Mouse (Mus musculus) inflammation-experienced regulatory T-cells, adult 6 months (primary cell): ENCODE results near the gene Zfp580. TPM values are rescaled to one million over a fixed set of nuclear protein-coding genes. Genes with fewer than 3 reads are reported as not detected.
"Not testable (repeated sequence)": the region's sequence is repeated elsewhere in the genome, so short reads cannot be mapped to it uniquely, and the experiment has no call there.

Experiments used
- ATAC-seq: one replicate; pipeline ENCODE4 v1.8.0; 2017
- polyA plus RNA-seq, 3 experiments: library from polyadenylated mRNA; unstranded; fragments of 100-300 nt; shearing (Covaris generic); gene quantifications; one replicate each; pipeline ENCODE4 v1.2.1; 2017

Gene Zfp580
- polyA plus RNA-seq = 1 to 10 TPM in 1 of 3 experiments, under 1 TPM in 2; 0.77 to 1.3 (median 0.93) TPM

GRCm38 (mm10) chr7:5051193-5052192 lies at the start of gene Zfp580:
TSS of gene Zfp580 (plus strand) at chr7:5051538.
- peak; percentile 64 for ATAC-seq

DNA sequence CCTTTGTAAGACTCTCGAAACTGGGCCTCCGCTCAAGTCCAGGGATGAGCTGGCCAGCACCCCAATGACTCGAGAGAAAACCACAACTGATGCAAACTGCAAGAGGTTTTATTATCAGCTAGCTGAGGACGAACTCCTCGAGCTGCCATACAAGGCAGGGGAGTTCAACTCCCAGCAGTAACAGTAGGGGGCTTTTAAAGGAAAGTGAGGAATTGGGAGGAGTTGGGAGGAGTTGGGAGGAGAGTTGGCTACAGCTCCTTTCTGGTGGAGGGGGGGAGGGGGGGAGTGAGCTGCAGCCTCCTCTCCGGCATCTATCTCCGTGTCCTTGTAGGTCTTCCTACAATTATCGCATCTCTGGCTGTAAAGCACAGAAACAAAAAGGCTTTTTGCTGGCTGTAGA lies 48.5 kb upstream of the Zfp580 start:
- ATAC-seq = not testable (repeated sequence)

DNA sequence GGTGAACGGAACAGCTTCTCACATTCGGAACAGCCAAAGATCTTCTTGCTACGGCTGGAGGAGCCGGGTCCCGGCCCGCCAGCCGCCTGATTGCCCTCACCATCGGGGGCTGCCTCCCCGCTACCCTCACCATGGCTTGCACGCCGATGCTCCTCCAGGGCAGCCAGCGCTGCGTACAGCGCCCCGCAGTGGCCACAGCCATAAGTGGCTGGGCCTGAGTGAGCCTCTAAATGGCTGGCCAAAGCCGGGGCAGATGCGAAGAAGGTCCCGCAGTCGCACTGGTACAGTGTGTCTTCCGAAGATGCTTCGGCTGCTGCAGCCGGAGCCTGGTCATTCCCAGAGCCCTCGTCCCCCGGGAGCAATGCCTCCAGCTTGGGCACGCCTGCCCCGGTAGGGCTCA lies 43.1 kb upstream of the Zfp580 start:
- no peak for ATAC-seq

DNA sequence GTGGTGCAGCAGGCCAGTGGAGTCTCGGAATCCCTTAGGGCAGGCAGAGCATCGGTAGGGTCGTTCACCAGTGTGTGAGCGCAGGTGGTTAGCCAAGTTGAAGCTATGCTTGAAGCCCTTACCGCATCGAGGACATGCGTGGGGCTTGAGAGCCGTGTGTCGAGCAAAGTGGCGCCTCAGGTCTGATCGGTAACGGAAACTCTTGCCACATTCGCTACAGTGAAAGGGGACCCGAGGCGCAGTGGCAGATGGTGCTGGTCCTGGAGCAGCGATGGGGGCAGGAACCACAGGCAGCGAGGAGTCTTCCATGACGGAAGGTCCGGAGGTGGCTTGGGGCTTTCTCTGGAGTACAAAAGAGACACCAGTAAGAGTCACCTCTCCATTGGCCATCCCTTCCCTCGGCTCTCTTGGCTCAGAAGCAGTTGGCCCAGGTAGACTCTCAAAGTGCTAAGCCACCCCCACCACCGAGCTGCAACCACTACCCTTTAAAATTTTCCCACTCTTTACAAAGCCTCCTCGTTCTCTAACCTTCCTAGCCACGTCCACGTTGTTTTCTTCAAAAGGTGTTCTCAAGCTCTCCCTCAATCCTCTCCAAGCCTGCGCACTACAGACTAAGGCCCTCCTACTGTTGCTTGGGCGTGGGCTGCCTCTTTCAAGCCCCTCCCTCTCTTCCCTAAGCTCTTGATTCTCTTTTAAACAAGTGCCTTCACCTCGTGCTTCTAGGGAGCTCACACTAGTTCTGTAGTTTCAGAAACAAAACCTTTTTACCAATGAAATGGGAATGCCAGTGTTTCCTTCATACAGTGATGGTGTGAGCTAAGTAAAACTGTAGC lies 38.4 kb upstream of the Zfp580 start:
- ATAC-seq = no peak

GRCm38 (mm10) chr7:5014251-5015117 lies 36.9 kb upstream of the Zfp580 start, which contains the start of the genes Zfp524 and Fiz1:
TSS of gene Zfp524 (plus strand) at chr7:5014415.
TSS of gene Fiz1 (minus strand) at chr7:5014697.
- peak; percentile 74 for ATAC-seq

GRCm38 (mm10) chr7:5015118-5016001 lies 36.0 kb upstream of the Zfp580 start, which contains the start of gene Gm44973:
TSS of gene Gm44973 (plus strand) at chr7:5015496.
- ATAC-seq = peak; percentile 78

GRCm38 (mm10) chr7:5016057-5016456 lies 35.3 kb upstream of the Zfp580 start:
- no peak for ATAC-seq

DNA sequence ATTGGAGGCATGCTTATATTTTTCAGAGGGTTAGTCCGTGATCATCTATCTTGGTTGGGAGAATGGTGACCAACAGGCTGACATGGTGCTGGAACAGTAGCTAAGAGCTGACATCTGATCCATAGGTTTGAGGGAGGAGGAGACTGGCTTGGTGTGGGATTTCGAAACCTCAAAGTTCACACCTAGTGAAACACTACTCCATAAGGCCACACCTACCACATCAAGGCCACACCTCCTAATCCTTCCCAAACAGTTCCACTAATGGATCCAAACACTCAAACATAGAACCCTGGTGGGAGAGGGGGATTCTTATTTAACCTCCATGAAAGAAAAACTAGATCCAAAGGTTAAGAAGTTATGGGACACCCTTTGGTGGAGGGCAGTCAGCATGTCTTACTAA lies 34.4 kb upstream of the Zfp580 start:
- ATAC-seq = no peak

DNA sequence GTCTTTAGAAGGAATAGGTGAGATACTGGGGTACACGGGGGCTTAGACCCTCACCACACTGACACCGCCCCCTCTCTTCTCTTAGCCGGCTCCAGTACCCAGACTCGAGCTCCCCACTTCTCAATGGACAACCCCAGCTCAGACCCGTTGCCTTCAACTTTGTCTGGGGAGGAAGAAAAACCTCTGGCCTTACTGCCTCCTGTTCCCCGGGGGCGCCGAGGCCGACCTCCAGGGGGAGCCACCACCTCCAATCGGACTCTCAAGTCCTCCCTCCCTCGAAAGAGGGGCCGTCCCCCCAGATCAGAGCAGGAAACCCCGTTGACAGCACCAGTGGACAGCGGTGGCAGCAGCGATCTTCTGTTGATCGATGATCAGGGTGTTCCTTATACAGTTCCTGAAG lies 34.0 kb upstream of the Zfp580 start:
- ATAC-seq = no peak

- ATAC-seq = no peak
Measured at GRCm38 (mm10) chr7:5017931-5018330, 33.4 kb upstream of the Zfp580 start.

DNA sequence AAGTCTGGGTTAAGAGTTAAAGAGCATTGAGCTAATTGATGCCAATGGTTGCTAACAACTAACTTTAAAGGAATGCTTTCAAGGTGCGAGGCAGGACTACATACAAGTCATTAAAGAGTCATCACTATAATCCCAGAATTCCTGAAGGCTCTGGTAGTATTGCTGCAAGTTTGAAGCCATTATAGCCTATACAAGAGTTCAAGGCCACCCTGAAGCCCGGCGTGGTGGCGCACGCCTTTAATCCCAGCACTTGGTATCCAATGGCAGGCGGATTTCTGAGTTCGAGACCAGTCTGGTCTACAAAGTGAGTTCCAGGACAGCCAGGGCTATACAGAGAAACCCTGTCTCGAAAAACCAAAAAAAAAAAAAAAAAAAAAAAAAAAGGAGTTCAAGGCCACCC lies 31.8 kb upstream of the Zfp580 start:
- not testable (repeated sequence) for ATAC-seq

GRCm38 (mm10) chr7:5020000-5020681 lies 31.2 kb upstream of the Zfp580 start, which contains the start of the genes Zfp865 and Ccdc106:
TSS of gene Zfp865 (plus strand) at chr7:5020376.
TSS of gene Ccdc106 (plus strand) at chr7:5020553.
- ATAC-seq = peak; percentile 88

GRCm38 (mm10) chr7:5020685-5021084 lies 30.7 kb upstream of the Zfp580 start:
- ATAC-seq = peak; percentile 4

DNA sequence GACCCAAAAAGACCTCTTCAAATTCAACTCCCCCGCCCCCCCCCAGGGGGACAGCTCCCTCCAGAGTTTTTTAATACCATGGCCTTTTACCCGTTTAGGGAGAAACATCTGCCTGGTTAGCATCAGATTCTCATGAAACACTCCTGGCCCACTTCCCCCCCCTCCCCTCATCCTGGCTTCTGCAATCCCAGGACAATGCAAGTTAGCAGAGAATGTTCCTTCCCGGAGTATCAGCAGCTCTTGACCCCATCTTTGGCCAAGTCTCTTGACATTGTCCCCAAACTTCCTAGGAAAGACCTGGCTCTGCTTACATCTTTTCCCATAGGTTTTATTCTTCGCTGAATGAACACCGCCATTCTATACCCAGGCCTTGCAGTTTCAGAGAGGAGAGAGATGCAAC lies 30.1 kb upstream of the Zfp580 start:
- no peak for ATAC-seq

GRCm38 (mm10) chr7:5029543-5029942 lies 21.8 kb upstream of the Zfp580 start:
- no peak for ATAC-seq

DNA sequence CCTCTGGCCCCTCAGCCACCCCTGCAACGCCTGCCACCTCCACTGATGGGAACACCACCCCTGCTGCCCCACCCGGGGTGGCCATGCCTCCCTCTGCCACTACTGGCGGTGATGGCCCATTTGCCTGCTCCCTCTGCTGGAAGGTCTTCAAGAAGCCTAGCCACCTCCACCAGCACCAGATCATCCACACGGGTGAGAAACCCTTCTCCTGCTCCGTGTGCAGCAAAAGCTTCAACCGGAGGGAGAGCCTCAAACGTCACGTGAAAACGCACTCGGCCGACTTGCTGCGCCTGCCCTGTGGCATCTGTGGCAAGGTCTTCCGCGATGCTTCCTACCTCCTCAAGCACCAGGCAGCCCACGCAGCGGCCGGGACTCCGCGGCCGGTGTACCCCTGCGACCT lies 21.4 kb upstream of the Zfp580 start:
- no peak for ATAC-seq

DNA sequence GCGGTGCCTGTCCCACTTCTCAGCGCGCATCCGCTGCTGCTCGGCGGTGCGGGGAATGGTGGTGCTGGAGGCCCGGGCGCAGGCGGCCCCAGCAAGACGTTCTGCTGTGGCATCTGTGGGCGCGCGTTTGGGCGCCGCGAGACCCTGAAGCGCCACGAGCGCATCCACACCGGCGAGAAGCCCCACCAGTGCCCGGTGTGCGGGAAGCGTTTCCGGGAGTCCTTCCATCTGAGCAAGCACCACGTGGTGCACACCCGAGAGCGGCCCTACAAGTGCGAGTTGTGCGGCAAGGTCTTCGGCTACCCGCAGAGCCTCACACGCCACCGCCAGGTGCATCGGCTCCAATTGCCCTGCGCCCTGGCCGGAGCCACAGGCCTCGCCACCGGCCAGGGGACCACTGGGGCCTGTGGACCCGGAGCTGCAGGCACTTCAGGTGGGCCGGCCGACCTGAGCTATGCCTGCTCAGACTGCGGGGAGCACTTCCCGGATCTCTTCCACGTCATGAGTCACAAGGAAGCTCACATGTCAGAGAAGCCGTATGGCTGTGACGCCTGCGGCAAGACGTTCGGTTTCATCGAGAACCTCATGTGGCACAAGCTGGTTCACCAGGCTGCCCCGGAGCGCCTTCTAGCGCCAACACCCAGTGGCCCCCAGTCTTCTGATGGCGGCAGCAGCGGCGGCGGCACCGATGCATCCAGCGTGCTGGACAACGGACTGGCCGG lies 20.6 kb upstream of the Zfp580 start:
- no peak for ATAC-seq

DNA sequence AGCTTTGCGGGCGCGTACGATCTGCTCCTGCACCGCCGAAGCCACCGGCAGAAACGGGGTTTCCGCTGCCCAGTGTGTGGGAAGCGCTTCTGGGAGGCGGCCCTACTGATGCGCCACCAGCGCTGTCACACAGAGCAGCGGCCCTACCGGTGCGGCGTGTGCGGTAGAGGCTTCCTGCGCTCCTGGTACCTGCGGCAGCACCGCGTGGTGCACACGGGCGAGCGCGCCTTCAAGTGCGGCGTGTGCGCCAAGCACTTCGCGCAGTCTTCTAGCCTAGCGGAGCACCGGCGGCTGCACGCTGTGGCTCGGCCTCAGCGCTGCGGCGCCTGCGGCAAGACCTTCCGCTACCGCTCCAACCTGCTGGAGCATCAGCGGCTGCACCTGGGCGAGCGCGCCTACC lies 19.8 kb upstream of the Zfp580 start:
- no peak for ATAC-seq

DNA sequence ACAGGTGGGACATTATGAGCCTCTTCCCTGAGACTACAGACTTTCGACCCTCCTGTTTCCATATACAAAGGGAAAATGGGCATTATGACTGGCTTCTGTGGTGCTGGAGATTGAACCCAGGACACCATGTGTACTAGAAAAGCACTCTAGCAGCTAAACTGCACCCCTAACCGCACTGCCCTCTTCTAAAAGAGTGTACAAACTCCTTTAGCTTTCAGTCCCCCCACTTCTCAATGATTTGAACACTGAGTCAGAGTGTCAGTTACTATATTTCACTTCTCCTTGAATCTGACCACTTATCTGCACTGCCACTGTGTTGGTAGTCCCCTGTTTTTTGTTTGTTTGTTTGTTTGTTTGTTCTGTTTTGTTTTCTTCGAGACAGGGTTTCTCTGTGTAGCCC lies 17.5 kb upstream of the Zfp580 start, which contains the start of gene 4632433K11Rik:
Gene 4632433K11Rik, plus strand, starts transcription at position 301 of the 400 bp plus-strand sequence.
- no peak for ATAC-seq
